Mouse (Mus musculus) layer of hippocampus, postnatal 36 days (tissue): Measurements from ENCODE around the gene Tipin. TPM values are rescaled to one million over a fixed set of nuclear protein-coding genes. Genes with fewer than 3 reads are reported as not detected.
"Not testable (repeated sequence)": the region's sequence is repeated elsewhere in the genome, so short reads cannot be mapped to it uniquely, and the experiment has no call there.

ENCODE experiments used
- DNase-seq, 2 experiments: peaks; one replicate each; pipeline ENCODE4 v3.0.0; 2022
- total RNA-seq, 2 experiments: library from RNA; stranded (reverse); gene quantifications; 2 replicates each; pipeline ENCODE4 v1.2.3; 2021

Tipin gene
- 10 to 100 TPM; 13.5 to 16.9 TPM for total RNA-seq

- DNase-seq, result peak; percentile 91
These were observed at the start of gene Tipin for GRCm38 (mm10) chr9:64281105-64281780. Gene Tipin (plus strand): TSS chr9:64281581.

- DNase-seq, result no peak
These were observed 49.7 kb upstream of the Tipin start for GRCm38 (mm10) chr9:64231674-64232073.

- DNase-seq, result no peak
These were observed 49.0 kb upstream of the Tipin start for GRCm38 (mm10) chr9:64232257-64232957.

GRCm38 (mm10) chr9:64233656-64234055 is 47.7 kb upstream of the Tipin start:
- no peak for DNase-seq

- DNase-seq, result no peak
These were observed 46.5 kb upstream of the Tipin start, which contains the start of gene Uchl4 for GRCm38 (mm10) chr9:64234768-64235435. Gene Uchl4 (plus strand): TSS chr9:64235201.

GRCm38 (mm10) chr9:64236056-64236455 is 45.3 kb upstream of the Tipin start:
- no peak for DNase-seq

GRCm38 (mm10) chr9:64240116-64240515 is 41.3 kb upstream of the Tipin start:
- no peak for DNase-seq

GRCm38 (mm10) chr9:64240681-64241080 is 40.7 kb upstream of the Tipin start:
- no peak for DNase-seq

GRCm38 (mm10) chr9:64242381-64242831 is 39.0 kb upstream of the Tipin start:
- DNase-seq, result no peak

- no peak for DNase-seq
These were observed 32.0 kb upstream of the Tipin start for GRCm38 (mm10) chr9:64249371-64249770.

- DNase-seq, result no peak
These were observed 31.2 kb upstream of the Tipin start for GRCm38 (mm10) chr9:64250111-64250730.

- peak in 1 of 2 experiments; percentile 12 for DNase-seq
These were observed 28.8 kb upstream of the Tipin start for GRCm38 (mm10) chr9:64252591-64253020.

- DNase-seq, result peak; percentile 100
These were observed 28.1 kb upstream of the Tipin start, which contains the start of gene Map2k1 for GRCm38 (mm10) chr9:64253021-64253904. Gene Map2k1 (minus strand): TSS chr9:64253631.

- no peak for DNase-seq
These were observed 26.0 kb upstream of the Tipin start for GRCm38 (mm10) chr9:64255422-64255821.

GRCm38 (mm10) chr9:64256204-64256603 is 25.2 kb upstream of the Tipin start:
- no peak for DNase-seq

GRCm38 (mm10) chr9:64259906-64260305 is 21.5 kb upstream of the Tipin start:
- DNase-seq, result no peak

- DNase-seq, result no peak
These were observed 20.4 kb upstream of the Tipin start for GRCm38 (mm10) chr9:64261023-64261422.

GRCm38 (mm10) chr9:64264813-64265212 is 16.6 kb upstream of the Tipin start:
- no peak for DNase-seq

- DNase-seq, result no peak
These were observed 14.2 kb upstream of the Tipin start for GRCm38 (mm10) chr9:64267231-64267630.

- no peak for DNase-seq
These were observed 13.2 kb upstream of the Tipin start for GRCm38 (mm10) chr9:64268196-64268595.

- not testable (repeated sequence) for DNase-seq
These were observed 12.5 kb upstream of the Tipin start for GRCm38 (mm10) chr9:64268836-64269235.

GRCm38 (mm10) chr9:64271249-64271648 is 10.1 kb upstream of the Tipin start:
- no peak for DNase-seq
